Mouse (Mus musculus) bone marrow macrophage, adult 2 months (primary cell): ENCODE results near the gene Cnih3.

Source experiments
- CTCF ChIP-seq: IDR thresholded peaks from 2 replicates; pipeline ENCODE4 v1.5.1; 2012; ENCODE audit warnings: low read depth, mild to moderate bottlenecking, low read length, moderate library complexity
- POLR2A ChIP-seq: IDR thresholded peaks from 2 replicates; pipeline ENCODE4 v1.6.1; 2012; ENCODE audit warnings: mild to moderate bottlenecking, low read depth, low read length, borderline replicate concordance

- TF ChIP-seq CTCF (no peak), POLR2A (no peak)
These were observed 3.3 kb downstream of the Cnih3 start for GRCm38 (mm10) chr1:181355683-181356082.
